Mouse (Mus musculus) heart, embryonic 14.5 days (tissue): Measurements from ENCODE around the gene Mroh3. TPM values are rescaled to one million over a fixed set of nuclear protein-coding genes. Genes with fewer than 3 reads are reported as not detected.

ENCODE experiments used
- ATAC-seq: fragments of 200-750 bp; cut with Nextera tagmentation; 2 replicates; pipeline ENCODE4 v1.8.0; 2017; ENCODE audit warnings: low read depth, moderate TSS enrichment; ENCODE audit not compliant: insufficient number of reproducible peaks, insufficient read depth, low FRiP score
- H3K27ac ChIP-seq, 2 experiments: fragments of 200-500 bp in 1 of 2; fragments of 300-500 bp in 1 of 2; sonication (generic) in 1 of 2; replicated peaks in 1 of 2; 2 replicates each; pipeline ENCODE4 v1.5.1; 2012 to 2014; ENCODE audit warnings: low read depth in 2 of 2, low read length in 2 of 2, control low read depth in 1 of 2, mild to moderate bottlenecking in 1 of 2, mixed read lengths in 1 of 2; ENCODE audit not compliant: control insufficient read depth in 1 of 2, insufficient read depth in 1 of 2
- H3K27me3 ChIP-seq: fragments of 300-500 bp; sonication (generic); 2 replicates; pipeline ENCODE4 v1.6.1; 2014; ENCODE audit warnings: mild to moderate bottlenecking, low read length, control low read depth; ENCODE audit not compliant: control insufficient read depth, insufficient read depth
- H3K36me3 ChIP-seq: fragments of 300-500 bp; sonication (generic); 2 replicates; pipeline ENCODE4 v1.6.1; 2014; ENCODE audit warnings: mild to moderate bottlenecking, control low read depth, low read length, mixed read lengths; ENCODE audit not compliant: control insufficient read depth, insufficient read depth
- H3K4me1 ChIP-seq, 2 experiments: fragments of 200-500 bp in 1 of 2; fragments of 300-500 bp in 1 of 2; sonication (generic) in 1 of 2; 2 replicates each; pipeline ENCODE4 v1.6.1; 2012 to 2014; ENCODE audit warnings: low read length in 2 of 2, control low read depth in 1 of 2, mixed read lengths in 1 of 2; ENCODE audit not compliant: control insufficient read depth in 2 of 2, insufficient read depth in 2 of 2
- H3K4me2 ChIP-seq: fragments of 300-500 bp; sonication (generic); 2 replicates; pipeline ENCODE4 v1.6.1; 2014; ENCODE audit warnings: mild to moderate bottlenecking, low read length
- H3K4me3 ChIP-seq, 2 experiments: fragments of 200-500 bp in 1 of 2; fragments of 300-500 bp in 1 of 2; sonication (generic) in 1 of 2; 2 replicates each; pipeline ENCODE4 v1.5.1; 2012 to 2014; ENCODE audit warnings: low read length in 2 of 2, mild to moderate bottlenecking in 2 of 2, control low read depth in 1 of 2, low read depth in 1 of 2, moderate library complexity in 1 of 2; ENCODE audit not compliant: control insufficient read depth in 1 of 2, insufficient read depth in 1 of 2
- H3K9ac ChIP-seq: fragments of 300-500 bp; sonication (generic); 2 replicates; pipeline ENCODE4 v1.6.1; 2014; ENCODE audit warnings: mild to moderate bottlenecking, low read length
- H3K9me3 ChIP-seq: fragments of 300-500 bp; sonication (generic); 2 replicates; pipeline ENCODE4 v1.6.1; 2016; ENCODE audit warnings: low read length, control low read depth; ENCODE audit not compliant: control insufficient read depth
- WGBS: fragments of 180-500 bp; shearing (Covaris S2); extraction: QIAGEN DNeasy Blood & Tissue Kit; methylation state at CpG from one replicate; pipeline ENCODE4 v1.1.7; 2014; 5-methylcytosine and 5-hydroxymethylcytosine counted together
- polyA plus RNA-seq: library from polyadenylated mRNA; unstranded; fragments of >200 nt; fragmentation: Nextera tagmentation; extraction: Ambion mirVana; gene quantifications from 2 replicates; pipeline ENCODE4 v1.2.1, GENCODE M21; 2014

Gene Mroh3
- polyA plus RNA-seq, 1 experiment from 2014 or later: not detected

GRCm38 (mm10) chr1:136254503-136255065, 42.0 kb upstream of the Mroh3 start:
- Histone ChIP-seq H3K27me3 (peaks cover 30% of the 10 kb centered on the region), H3K27ac (no peak overlapping the region), H3K4me2 (no peak overlapping the region), H3K9me3 (no peaks in the 10 kb centered on the region), H3K4me1 (peaks cover 0 to 9% of the 10 kb centered on the region in 2 experiments; a peak in 3 of 4 replicates), H3K36me3 (no peaks in the 10 kb centered on the region), H3K4me3 (no peak overlapping the region), H3K9ac (no peak overlapping the region)
- 82% methylated on average over 10 of the region's 10 CpGs for WGBS
- no peak for ATAC-seq

- Histone ChIP-seq H3K4me2 (no peak overlapping the region), H3K9me3 (no peaks in the 10 kb centered on the region), H3K27ac (no peak overlapping the region), H3K9ac (no peak overlapping the region), H3K4me3 (no peak overlapping the region), H3K36me3 (no peaks in the 10 kb centered on the region), H3K27me3 (peaks cover 19% of the 10 kb centered on the region), H3K4me1 (peaks cover 0 to 7% of the 10 kb centered on the region in 2 experiments; a peak in 2 of 4 replicates)
- ATAC-seq: no peak
- 11% methylated on average over 2 of the region's 2 CpGs for WGBS
Measured at GRCm38 (mm10) chr1:136253472-136253871, 40.8 kb upstream of the Mroh3 start.

GRCm38 (mm10) chr1:136249662-136250061, 37.0 kb upstream of the Mroh3 start:
- no peak overlapping the region for H3K9ac ChIP-seq
- no peaks in the 10 kb centered on the region for H3K4me1 ChIP-seq
- H3K36me3 ChIP-seq: no peaks in the 10 kb centered on the region
- ATAC-seq: no peak
- H3K27me3 ChIP-seq: no peaks in the 10 kb centered on the region
- H3K27ac ChIP-seq: no peak overlapping the region
- no peaks in the 10 kb centered on the region for H3K9me3 ChIP-seq
- no peak overlapping the region for H3K4me2 ChIP-seq
- WGBS: 59% methylated on average over 5 of the region's 5 CpGs
- no peak overlapping the region for H3K4me3 ChIP-seq

GRCm38 (mm10) chr1:136247393-136247792, 34.8 kb upstream of the Mroh3 start:
- Histone ChIP-seq H3K4me1 (no peaks in the 10 kb centered on the region), H3K27ac (no peak overlapping the region), H3K4me2 (no peak overlapping the region), H3K9me3 (no peaks in the 10 kb centered on the region), H3K27me3 (no peaks in the 10 kb centered on the region), H3K4me3 (no peak overlapping the region), H3K9ac (no peak overlapping the region), H3K36me3 (no peaks in the 10 kb centered on the region)
- WGBS: 84% methylated on average over 5 of the region's 5 CpGs
- ATAC-seq: no peak

- Histone ChIP-seq H3K9ac (no peak overlapping the region), H3K9me3 (no peaks in the 10 kb centered on the region), H3K4me1 (no peaks in the 10 kb centered on the region), H3K27ac (no peak overlapping the region), H3K27me3 (no peaks in the 10 kb centered on the region), H3K4me3 (no peak overlapping the region), H3K4me2 (no peak overlapping the region), H3K36me3 (no peaks in the 10 kb centered on the region)
- ATAC-seq: no peak
- WGBS: 73% methylated on average over 5 of the region's 5 CpGs
Measured at GRCm38 (mm10) chr1:136244469-136244868, 31.8 kb upstream of the Mroh3 start.

GRCm38 (mm10) chr1:136241801-136242200, 29.2 kb upstream of the Mroh3 start:
- H3K27me3 ChIP-seq: no peaks in the 10 kb centered on the region
- H3K36me3 ChIP-seq: no peaks in the 10 kb centered on the region
- no peak overlapping the region for H3K4me3 ChIP-seq
- no peaks in the 10 kb centered on the region for H3K9me3 ChIP-seq
- ATAC-seq: no peak
- H3K4me2 ChIP-seq: no peak overlapping the region
- H3K9ac ChIP-seq: no peak overlapping the region
- H3K4me1 ChIP-seq: no peaks in the 10 kb centered on the region
- WGBS: 81% methylated on average over 7 of the region's 7 CpGs
- H3K27ac ChIP-seq: no peak overlapping the region

GRCm38 (mm10) chr1:136238495-136238894, 25.9 kb upstream of the Mroh3 start:
- Histone ChIP-seq H3K27me3 (peaks cover 17% of the 10 kb centered on the region; the same call in 1 of the 2 replicates), H3K27ac (no peak overlapping the region), H3K4me3 (no peak overlapping the region), H3K4me1 (peaks cover 0 to 10% of the 10 kb centered on the region in 2 experiments; a peak in 2 of 4 replicates), H3K4me2 (no peak overlapping the region), H3K9ac (no peak overlapping the region), H3K9me3 (no peaks in the 10 kb centered on the region), H3K36me3 (no peaks in the 10 kb centered on the region)
- WGBS: 80% methylated on average over 4 of the region's 4 CpGs
- no peak for ATAC-seq

GRCm38 (mm10) chr1:136234595-136235092, 22.0 kb upstream of the Mroh3 start:
- H3K36me3 ChIP-seq: no peaks in the 10 kb centered on the region
- ATAC-seq: no peak
- H3K4me3 ChIP-seq: peak overlapping the region; percentile 53 to 58
- H3K9me3 ChIP-seq: no peaks in the 10 kb centered on the region
- peaks cover 0 to 12% of the 10 kb centered on the region in 2 experiments; a peak in 2 of 4 replicates for H3K4me1 ChIP-seq
- 7% methylated on average over 9 of the region's 9 CpGs for WGBS
- H3K27ac ChIP-seq: no peak overlapping the region
- peaks cover 46% of the 10 kb centered on the region for H3K27me3 ChIP-seq
- H3K9ac ChIP-seq: peak overlapping the region; percentile 51
- peak overlapping the region; percentile 91 for H3K4me2 ChIP-seq
